Mouse (Mus musculus) megakaryocyte, embryonic 14.5 days (primary cell): ENCODE results near the gene Mttp. TPM values are rescaled to one million over a fixed set of nuclear protein-coding genes. Genes with fewer than 3 reads are reported as not detected.

Experiments used
- H3K27me3 ChIP-seq: replicated peaks from 2 replicates; pipeline ENCODE3; 2012; ENCODE audit warnings: inconsistent platforms
- H3K36me3 ChIP-seq: replicated peaks from 2 replicates; pipeline ENCODE3; 2012; ENCODE audit warnings: low read length, inconsistent platforms, mixed read lengths
- H3K4me1 ChIP-seq: 2 replicates; pipeline ENCODE4 v1.6.1; 2012; ENCODE audit warnings: inconsistent platforms
- H3K4me3 ChIP-seq: replicated peaks from 2 replicates; pipeline ENCODE3; 2012; ENCODE audit warnings: moderate library complexity, mild to moderate bottlenecking, inconsistent platforms
- H3K9me3 ChIP-seq: 2 replicates; pipeline ENCODE4 v1.6.1; 2012; ENCODE audit warnings: inconsistent platforms
- FLI1 ChIP-seq: IDR thresholded peaks from 2 replicates; pipeline ENCODE4 v1.6.1; 2012; ENCODE audit warnings: low read length, inconsistent platforms, mixed read lengths
- GATA1 ChIP-seq: IDR thresholded peaks from 3 replicates; pipeline ENCODE4 v1.6.1; 2012; ENCODE audit warnings: mixed read lengths, low read length, inconsistent platforms, borderline replicate concordance
- polyA plus RNA-seq: library from polyadenylated mRNA; stranded (reverse); fragments of >175 nt; gene quantifications from 2 replicates; pipeline ENCODE4 v1.2.3, GENCODE M21; 2012; ENCODE audit warnings: low replicate concordance; ENCODE audit not compliant: insufficient read depth

Mttp gene
- polyA plus RNA-seq, 1 experiment = 0.41 TPM

- H3K4me1 ChIP-seq = peaks cover 16% of the 10 kb centered on the region
- TF ChIP-seq FLI1 (no peak), GATA1 (no peak)
- H3K36me3 ChIP-seq = no peaks in the 10 kb centered on the region
- no peak overlapping the region for H3K4me3 ChIP-seq
- peaks cover 12% of the 10 kb centered on the region for H3K27me3 ChIP-seq
- no peaks in the 10 kb centered on the region for H3K9me3 ChIP-seq
Measured at GRCm38 (mm10) chr3:138096263-138097028, 48.3 kb downstream of the Mttp start.

DNA sequence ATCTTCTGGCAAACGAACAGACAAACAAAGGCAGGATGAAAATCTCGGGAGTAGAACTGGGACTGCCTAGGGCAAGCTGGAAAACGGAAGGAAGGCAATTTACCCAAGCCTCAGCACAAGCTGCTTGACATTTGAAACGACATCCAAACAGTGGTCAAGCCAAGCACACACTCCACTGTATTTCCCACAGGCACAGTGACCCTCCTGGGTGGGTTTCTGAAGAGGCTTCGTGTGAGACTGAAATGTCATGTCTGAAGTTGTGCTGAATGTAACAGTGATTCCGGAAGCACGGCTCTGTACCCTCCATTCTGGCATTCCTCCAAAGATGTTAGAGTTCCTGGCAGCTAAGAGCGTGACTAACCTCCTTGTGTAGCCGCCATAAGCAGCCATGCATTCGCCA lies 49.0 kb downstream of the Mttp start:
- Histone ChIP-seq H3K4me1 (peaks cover 16% of the 10 kb centered on the region), H3K36me3 (no peaks in the 10 kb centered on the region), H3K9me3 (no peaks in the 10 kb centered on the region), H3K27me3 (peaks cover 14% of the 10 kb centered on the region), H3K4me3 (no peak overlapping the region)
- no peak for TF ChIP-seq GATA1
- no peak for TF ChIP-seq FLI1

GRCm38 (mm10) chr3:138095301-138095700 lies 49.5 kb downstream of the Mttp start:
- Histone ChIP-seq H3K36me3 (no peaks in the 10 kb centered on the region), H3K27me3 (peaks cover 14% of the 10 kb centered on the region)
- TF ChIP-seq FLI1 (no peak), GATA1 (no peak)

DNA sequence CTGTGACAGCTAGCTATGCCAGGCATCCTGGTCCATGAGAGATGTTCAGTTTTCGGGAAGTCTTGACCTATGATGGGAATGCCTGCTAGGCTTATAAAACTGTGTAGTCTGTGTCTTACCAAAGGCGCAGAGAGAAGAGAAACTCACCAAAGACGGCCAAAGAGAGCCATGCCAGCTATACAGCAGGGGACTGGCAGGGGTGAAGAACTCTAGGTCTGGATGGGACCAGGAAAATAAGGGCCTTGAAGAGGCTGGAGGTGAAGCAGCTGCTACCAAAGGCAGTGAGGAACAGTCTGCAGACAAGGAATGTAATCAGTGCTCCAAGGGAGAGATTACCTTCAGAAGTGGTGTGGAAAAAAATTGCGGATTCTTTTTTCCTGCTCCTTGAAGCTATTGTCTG lies 60.9 kb downstream of the Mttp start:
- H3K4me3 ChIP-seq = no peak overlapping the region
- no peaks in the 10 kb centered on the region for H3K9me3 ChIP-seq
- H3K4me1 ChIP-seq = peaks cover 6% of the 10 kb centered on the region; the same call in 1 of the 2 replicates
- TF ChIP-seq GATA1 = no peak
- no peak for TF ChIP-seq FLI1
- H3K27me3 ChIP-seq = peaks cover 11% of the 10 kb centered on the region
- no peaks in the 10 kb centered on the region for H3K36me3 ChIP-seq

More at GRCm38 (mm10) chr3:138095301-138095700, 49.5 kb downstream of the Mttp start:
- no peaks in the 10 kb centered on the region for H3K9me3 ChIP-seq
- peaks cover 16% of the 10 kb centered on the region for H3K4me1 ChIP-seq
- H3K4me3 ChIP-seq = no peak overlapping the region

DNA sequence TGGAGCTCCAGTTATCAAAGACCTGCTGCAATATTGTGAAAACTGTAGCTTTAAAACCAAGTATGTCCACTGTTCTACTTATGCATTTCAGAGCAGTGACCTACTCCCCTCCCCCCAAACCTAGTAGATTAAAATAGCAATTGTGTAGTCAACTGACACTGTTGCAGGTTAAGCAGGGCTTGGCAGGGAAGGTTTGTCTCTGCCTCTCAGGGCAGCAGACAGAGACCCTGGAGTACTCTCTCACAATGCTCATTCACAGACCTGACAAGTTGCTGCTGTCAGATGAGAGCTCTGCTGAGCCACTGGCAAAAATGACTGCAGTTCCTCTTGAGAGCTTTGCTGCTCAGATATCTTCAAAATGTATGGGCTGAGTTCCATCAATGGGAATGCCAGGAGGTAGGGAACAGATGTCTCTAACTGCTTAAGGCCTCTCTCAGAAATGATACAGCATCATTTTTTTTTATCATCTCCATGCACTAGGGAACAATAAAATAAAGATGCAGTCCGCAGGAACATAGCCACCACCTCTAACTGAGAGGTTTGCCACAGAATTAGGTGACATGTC lies 61.6 kb downstream of the Mttp start:
- Histone ChIP-seq H3K9me3 (no peaks in the 10 kb centered on the region), H3K36me3 (no peaks in the 10 kb centered on the region), H3K4me3 (no peak overlapping the region), H3K27me3 (peaks cover 8% of the 10 kb centered on the region), H3K4me1 (peaks cover 6% of the 10 kb centered on the region; the same call in 1 of the 2 replicates)
- TF ChIP-seq FLI1 = no peak
- no peak for TF ChIP-seq GATA1

GRCm38 (mm10) chr3:138078701-138079100 lies 66.1 kb downstream of the Mttp start:
- H3K27me3 ChIP-seq = no peaks in the 10 kb centered on the region
- no peaks in the 10 kb centered on the region for H3K9me3 ChIP-seq
- TF ChIP-seq GATA1 = no peak
- TF ChIP-seq FLI1 = no peak
- 0 out of 2 replicates have a peak, but pooled peaks cover 3% of the 10 kb centered on the region for H3K4me1 ChIP-seq
- H3K36me3 ChIP-seq = no peaks in the 10 kb centered on the region
- H3K4me3 ChIP-seq = no peak overlapping the region

GRCm38 (mm10) chr3:138077476-138078340 lies 67.1 kb downstream of the Mttp start:
- H3K36me3 ChIP-seq = no peaks in the 10 kb centered on the region
- H3K27me3 ChIP-seq = peaks cover 2% of the 10 kb centered on the region
- H3K9me3 ChIP-seq = no peaks in the 10 kb centered on the region
- H3K4me1 ChIP-seq = no peaks in the 10 kb centered on the region
- TF ChIP-seq GATA1 = no peak
- TF ChIP-seq FLI1 = no peak
- no peak overlapping the region for H3K4me3 ChIP-seq

- Histone ChIP-seq H3K4me3 (no peak overlapping the region), H3K27me3 (peaks cover 14% of the 10 kb centered on the region), H3K4me1 (no peaks in the 10 kb centered on the region; the same call in 1 of the 2 replicates), H3K36me3 (no peaks in the 10 kb centered on the region), H3K9me3 (no peaks in the 10 kb centered on the region)
- TF ChIP-seq GATA1 = no peak
- TF ChIP-seq FLI1 = no peak
Measured at GRCm38 (mm10) chr3:138075209-138075608, 69.6 kb downstream of the Mttp start.

DNA sequence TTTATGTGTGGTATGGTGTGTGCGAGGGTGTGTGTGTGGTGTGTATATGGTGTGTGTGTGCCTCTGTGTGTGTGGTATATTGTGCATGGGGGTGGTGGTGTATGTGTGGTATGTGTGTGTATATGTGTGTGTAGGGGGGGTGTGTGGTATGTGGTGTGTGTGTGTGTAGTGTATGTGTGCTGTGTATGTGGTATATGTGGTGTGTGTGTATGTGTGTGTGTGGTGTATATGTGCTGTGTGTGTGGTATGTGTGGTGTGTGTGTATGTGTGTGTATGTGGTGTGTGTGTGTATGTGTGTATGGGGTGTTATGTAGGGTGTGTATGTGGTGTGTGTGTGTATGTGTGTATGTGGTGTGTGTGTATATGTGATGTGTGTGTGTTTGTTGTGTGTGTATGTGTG lies 70.6 kb downstream of the Mttp start:
- TF ChIP-seq GATA1 = peak; percentile 14; the same call in 1 of the 3 replicates
- no peak for TF ChIP-seq FLI1
- peaks cover 24% of the 10 kb centered on the region for H3K27me3 ChIP-seq
- peak overlapping the region; percentile 28 for H3K4me3 ChIP-seq
- no peaks in the 10 kb centered on the region; the same call in 1 of the 2 replicates for H3K4me1 ChIP-seq
- H3K36me3 ChIP-seq = no peaks in the 10 kb centered on the region
- H3K9me3 ChIP-seq = no peaks in the 10 kb centered on the region
